Mouse (Mus musculus) liver, embryonic 14.5 days (tissue): ENCODE results near the gene Gm36079.
"Not testable (repeated sequence)": the region's sequence is repeated elsewhere in the genome, so short reads cannot be mapped to it uniquely, and the experiment has no call there.

Experiments
- CTCF ChIP-seq: IDR thresholded peaks from 2 replicates; pipeline ENCODE4 v1.5.1; 2016; ENCODE audit warnings: antibody characterized with exemption, low read depth, control low read depth
- EP300 ChIP-seq: IDR thresholded peaks from 2 replicates; pipeline ENCODE4 v1.6.1; 2016; ENCODE audit warnings: antibody characterized with exemption, low read depth

DNA sequence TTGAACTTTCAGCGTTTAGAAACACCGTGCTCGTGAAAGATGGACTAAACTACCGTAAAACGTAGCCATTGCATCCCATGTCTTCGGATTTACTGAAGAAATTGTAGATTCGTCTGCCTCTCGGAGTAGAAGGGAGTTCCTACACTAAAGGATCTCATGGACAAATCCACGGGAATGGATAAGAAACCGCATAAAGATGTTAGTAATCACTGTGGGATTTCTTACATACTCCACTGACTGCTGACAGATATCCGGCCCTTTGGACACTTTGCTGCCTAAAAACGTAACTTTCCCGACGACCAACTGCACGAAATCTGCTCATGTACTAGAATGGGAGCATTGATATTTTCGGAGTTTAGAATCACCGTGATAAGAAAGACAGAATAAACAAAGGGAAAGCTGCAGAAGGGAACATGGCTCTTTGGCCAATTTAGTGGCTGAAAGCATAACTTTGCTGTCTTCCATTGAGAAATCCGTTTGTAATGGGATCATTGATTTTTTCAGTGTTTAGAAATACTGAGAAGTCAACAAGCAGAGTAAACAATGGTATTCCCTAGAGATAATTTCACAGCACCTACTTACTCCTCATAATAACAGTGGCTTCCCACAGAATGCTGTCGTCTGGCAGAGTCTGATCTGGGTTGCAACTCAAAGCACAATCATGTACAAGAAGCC, 6.8 kb upstream of the Gm36079 start:
- TF ChIP-seq EP300, CTCF: not testable (repeated sequence)
